Mouse (Mus musculus) lung, postnatal 10 days (tissue): ENCODE data around the gene Kcnd3.

Experiments used
- DNase-seq: peaks from one replicate; pipeline ENCODE4 v3.0.0; 2021

The Kcnd3 gene

DNA sequence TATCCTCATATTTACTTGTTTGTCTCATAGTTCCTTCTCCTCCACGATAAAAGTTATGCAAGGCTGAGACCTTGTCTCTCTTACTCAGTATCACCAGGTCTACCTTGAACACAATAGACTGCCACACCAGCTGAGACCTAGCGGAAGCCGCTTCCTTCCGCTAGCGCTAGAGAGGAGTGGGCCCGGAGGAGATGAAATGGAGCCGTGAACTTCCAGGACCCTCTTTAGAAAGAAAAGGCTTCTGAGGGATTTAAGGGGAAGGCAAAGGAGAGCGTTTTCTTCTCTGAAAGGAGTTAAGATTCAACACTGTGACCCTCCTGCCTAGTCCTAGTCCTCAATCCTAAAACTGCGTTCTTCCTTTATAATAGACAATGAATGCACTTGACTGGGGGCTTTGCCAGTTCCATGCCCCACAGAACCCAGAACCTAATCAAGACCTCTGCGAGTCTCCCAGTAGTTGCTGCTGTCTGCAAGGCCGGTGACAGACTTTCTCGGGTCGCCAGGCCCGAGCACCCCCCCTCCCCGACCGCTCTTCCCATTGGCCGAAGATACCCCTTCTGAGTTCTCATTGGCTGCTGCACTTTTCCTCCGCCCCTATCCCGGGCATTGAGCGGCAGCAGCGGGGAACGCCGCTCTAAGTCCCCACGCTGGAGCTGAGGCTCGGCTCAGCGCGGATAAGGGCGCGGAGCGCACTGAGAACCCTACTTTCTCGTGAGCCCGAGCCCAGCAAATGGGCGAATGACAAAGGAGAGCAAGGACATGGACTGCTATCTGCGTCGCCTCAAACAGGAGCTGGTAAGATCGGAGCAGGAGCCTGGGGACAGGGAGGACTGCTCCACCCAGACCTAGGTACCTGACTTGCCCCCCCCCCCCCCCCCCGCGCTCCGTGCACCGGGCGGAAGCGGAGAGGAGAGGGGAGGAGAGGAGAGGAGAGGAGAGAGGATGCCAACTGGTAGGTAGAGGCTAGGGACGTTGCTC is 252.2 kb downstream of the Kcnd3 start, which contains the start of gene Inka2:
Gene Inka2 (plus strand): TSS at position 569 of the 978 bp plus-strand sequence.
- peak; percentile 89 for DNase-seq

DNA sequence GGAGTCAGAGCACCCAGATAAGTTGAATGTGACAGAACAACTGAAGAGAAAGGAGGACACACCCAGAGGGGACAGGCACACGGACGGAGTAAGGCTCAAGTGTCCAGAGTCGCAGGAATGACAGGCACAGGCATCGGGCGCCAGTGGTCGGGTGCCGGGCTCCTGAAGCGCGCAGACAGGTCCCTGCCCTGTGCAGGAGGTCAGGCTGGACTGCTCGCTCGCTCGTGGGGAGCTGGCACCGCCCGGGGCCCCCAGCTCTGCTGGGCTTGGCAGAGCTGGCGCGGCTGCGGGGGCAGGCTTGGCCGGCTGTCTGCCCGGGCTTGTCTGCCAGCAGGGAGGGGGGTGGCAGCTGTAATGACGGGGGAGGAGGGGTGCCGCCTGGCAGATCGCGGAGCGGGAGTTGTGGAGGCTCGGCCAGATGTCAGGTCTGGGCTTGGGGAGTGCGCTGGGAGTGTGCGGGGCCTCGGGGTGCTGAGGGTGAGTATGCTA is 253.0 kb downstream of the Kcnd3 start:
- DNase-seq, result peak; percentile 62

DNA sequence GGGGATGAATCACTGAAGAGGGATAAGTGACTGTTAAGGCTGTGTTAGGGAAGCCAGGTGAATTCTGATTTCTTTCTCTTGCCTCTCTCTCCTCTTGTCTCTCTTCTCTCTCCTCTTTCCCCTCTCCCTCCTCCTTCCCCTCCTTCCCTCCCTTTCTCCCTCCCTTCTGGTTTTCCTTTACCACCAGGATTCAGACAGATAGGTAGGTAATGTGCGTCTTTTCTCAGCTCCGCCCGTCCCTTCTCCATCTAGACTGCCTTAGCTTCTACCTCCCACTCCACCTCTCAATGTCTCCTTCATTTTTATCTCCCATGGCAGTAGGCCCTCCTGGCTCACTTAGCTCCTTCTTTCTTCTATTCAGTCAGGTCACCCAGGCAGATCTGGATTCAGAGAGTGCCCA is 253.4 kb downstream of the Kcnd3 start:
- DNase-seq, result no peak

DNA sequence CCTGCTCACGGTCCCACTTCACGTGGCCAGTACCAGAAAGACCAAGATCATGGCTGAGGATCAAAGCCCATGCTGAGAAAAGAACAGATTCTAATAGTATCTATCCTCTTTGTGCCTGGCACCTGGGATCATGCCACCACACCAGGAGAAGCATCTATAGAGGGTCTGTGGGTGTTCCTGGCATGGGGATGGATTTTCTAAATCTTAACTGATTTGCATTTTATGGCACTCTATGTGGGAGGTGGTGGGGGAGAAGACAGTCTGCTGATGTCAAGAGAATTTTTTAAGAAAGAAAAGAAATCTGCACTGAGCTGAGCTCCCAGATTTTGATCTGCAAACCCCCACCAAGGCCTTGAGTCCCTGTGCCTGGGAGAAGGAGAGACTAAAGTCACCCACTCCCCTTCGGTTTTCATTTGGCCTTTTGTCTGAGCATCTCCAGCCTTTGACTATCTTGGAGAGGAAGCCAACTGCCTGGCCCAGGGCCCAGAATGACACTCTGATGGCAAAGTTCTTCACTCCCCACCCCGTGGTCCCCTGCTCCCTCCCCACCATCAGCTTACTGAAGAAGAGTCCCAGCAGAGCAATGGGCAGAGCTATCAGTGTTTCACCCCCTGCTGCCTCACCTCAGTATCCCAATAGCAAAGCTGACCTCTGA is 254.4 kb downstream of the Kcnd3 start:
- peak; percentile 78 for DNase-seq

DNA sequence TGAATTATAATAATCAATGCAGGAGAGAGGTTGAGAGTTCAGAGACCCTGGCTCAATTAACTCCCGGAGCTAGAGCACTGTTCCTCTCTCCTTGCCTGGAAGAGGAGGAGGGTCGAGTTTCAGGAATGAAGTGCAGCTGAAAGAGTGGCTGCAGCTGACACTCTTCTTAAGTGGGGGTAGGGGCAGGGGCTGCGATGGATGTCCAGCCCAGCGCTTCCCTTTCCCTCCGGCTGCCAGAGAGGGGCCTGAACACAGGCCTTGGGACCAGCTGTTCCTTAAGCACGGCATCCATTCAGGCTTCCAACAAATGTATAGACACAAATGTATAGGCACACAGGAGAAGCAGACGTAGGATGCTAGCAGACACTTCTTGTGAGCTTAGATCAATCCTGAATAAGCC is 255.5 kb downstream of the Kcnd3 start:
- DNase-seq, result no peak

DNA sequence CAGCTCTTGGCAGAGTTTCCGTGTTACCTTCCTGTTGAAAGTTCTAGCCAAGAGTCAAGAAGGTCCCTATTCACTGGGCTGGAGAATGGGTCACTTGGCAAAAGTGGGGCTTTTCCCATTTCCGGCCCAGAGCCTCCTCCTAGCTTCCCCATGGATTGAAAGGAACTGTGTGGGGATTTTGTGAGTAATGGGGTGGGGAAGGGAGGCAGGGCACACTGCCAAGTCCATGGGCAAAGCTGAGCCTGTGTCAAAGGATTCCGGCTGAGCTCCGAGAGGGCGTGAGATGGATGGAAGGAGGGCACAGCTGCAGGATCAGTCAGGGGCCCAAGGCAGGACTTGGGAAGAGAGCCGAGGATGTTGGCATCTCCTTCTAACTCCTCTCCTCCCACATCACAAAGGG is 258.1 kb downstream of the Kcnd3 start:
- peak; percentile 55 for DNase-seq

DNA sequence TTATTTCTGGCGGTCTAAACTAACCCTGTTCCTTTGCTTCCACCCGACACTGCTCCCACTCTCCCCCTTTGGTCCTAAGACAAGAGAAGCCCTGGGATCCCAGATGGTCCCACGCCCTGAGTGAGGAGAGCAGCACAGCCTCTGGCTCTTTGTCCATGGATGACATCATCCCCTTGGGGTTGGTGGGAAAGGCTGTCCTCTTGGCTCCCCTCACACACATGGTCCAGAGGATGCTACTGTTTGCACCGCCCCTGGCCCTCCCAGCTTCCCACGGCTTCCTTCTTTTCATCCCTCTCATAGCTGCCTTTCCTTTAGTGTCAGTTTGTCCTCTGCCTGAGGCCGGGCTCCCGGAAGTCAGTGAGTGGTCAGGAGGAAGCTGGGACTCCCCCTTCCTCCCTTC is 259.6 kb downstream of the Kcnd3 start:
- DNase-seq, result peak; percentile 68

DNA sequence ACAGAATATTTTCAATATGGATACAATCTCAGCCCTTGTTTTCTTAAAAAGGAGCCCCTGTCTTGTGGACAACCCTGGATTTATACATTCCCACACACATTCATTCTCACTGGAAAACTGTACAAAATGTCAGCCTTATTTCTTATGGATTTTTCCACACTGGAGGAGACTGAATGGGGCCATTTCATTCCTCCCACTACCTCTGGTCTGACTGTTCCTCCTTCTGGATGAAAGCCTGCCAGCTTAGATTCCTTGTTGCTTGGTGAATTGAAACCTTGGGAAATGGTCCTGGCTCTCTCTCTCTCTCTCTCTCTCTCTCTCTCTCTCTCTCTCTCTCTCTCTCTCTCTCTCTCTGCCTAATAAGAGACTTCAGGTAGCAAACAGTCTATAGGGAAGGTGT is 260.7 kb downstream of the Kcnd3 start:
- DNase-seq, result no peak

DNA sequence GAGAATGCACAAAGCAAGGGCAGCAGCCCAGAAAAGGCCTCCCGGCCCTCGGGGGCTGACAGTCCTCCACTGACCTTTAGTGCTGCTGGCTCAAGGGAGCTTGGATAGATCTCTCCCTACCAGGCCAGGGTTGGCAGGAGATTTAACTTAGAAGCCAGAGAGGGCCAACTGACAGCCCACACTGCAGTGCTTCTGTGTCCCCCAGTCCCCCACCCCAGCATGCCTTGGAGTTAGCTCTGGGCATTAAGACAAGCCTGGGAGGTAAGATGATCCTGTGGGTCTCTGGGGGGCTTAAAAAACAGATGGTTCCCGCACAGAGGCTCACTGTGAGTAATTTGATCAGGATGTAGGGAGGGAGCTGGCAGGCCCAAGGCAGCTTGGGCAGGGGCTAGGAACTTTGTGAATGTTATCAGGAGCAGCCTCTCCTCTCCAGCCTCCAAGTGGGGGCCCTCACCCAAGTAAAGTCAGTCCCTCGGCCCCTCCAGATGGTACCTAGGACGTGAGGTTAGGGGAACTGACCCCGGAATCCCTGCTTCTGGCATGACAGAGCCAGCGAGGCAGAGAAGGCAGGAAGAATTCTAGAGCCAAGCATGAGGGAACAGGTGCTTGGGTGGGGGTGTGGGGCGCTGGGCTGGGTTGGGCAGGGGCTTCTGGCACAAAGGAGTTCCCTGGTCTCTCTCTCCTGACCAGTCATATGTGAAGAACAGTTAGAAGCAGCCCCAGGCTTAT is 262.1 kb downstream of the Kcnd3 start:
- DNase-seq, result no peak

DNA sequence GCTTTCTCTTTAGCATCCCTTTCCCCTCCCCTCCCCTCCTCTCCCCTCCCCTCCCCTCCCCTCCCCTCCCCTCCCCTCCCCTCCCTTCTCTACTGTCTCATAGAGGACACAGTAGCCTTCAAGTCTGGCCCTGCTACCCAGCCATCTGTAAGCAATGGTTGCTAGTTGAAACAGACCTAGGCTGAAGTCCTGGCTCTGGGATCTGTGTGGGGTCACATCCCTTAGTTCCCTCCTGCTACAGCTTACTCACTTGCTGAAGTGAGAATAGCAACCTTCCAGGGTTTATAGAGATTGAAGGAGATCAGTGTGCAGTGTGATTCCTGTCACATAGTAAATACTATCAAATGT is 262.7 kb downstream of the Kcnd3 start:
- DNase-seq, result no peak

DNA sequence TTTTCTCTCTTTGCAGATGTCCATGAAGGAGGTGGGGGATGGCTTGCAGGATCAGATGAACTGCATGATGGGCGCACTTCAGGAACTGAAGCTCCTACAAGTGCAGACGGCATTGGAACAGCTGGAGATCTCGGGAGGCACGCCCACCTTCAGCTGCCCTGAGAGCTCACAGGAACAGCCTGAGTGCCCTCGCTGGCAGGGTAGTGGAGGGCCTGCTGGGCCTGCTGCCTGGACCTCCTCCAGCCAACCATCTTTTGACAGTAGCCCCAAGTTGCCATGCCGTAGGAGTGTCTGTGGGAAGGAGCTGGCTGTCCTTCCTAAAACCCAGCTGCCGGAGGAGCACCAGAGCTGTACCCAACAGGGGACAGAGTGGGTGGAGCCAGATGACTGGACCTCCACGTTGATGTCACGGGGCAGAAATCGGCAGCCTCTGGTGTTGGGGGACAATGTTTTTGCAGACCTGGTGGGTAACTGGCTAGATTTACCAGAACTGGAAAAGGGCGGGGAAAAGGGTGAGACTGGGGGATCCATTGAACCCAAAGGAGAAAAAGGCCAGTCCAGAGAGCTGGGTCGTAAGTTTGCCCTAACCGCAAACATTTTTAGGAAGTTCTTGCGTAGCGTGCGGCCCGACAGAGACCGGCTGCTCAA is 264.3 kb downstream of the Kcnd3 start:
- no peak for DNase-seq

DNA sequence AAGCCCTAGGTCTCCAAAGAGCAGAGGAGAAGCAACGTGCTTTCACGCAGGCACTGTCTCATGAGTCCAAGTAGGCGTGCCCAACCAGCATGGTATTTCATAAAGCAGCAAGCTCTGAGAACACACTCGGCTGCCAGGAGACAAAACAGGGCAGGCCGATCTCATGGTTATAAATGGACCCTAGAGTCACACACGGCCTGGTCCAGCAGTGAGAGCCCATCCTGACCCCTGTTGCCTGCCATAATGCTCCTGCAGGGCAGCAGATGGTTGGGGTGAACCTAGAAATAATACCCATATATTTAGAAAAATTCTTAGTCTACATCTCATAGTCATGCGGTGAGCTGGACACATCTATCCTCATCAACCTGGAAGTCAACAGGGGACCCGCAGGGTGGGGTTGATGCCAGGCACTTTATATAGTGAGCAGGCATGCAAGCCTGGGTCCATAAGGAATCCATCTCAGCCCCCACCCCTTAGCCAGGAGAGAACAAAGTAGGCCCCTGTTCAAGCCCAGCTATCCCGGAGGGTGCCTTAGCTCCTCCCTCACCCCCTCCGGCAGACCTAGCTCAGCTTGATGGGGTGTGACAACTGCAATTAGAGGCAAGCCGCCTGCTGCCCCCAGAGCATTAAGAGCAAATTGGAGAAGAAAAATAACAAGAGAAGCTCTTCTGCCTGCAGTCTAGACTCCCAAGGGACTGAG is 265.9 kb downstream of the Kcnd3 start:
- DNase-seq, result no peak

DNA sequence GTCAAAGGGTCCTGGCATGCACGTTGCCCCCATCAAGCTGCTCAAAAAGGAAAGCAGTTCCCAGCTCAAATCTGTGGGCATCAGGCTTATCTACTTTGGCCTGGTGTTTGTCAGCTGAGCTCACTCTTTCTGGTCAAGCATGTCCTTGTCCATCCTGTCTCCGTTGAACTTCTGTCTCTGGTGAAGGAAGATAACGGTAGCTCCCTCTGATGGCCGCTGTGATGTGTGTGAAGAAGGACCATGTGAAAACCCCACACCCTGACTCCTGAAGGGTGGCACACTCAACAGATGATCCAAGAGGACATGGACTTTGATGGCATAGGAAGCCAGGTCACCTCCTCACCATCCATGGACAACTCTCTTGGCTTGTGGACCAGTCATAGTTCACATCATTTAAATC is 266.6 kb downstream of the Kcnd3 start:
- no peak for DNase-seq

DNA sequence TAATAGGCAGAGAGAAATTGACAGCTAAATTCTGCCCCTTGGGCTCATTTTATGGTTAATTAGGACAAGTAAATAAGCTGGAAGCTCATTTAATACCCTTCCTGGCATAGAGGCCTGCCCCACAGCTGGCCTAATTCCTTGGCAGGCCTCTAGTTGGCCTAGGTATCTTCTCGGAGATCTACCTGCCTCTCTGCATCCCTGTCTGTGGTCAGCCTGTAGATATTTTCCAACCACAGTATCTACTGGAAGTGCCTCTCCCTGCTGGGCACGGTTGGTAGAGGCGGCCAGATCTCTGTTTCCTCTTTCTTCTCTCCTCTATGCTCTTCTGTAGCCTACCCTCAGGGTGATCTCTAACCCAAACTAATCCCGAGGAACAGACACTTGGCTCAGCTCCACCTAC is 267.8 kb downstream of the Kcnd3 start:
- no peak for DNase-seq

DNA sequence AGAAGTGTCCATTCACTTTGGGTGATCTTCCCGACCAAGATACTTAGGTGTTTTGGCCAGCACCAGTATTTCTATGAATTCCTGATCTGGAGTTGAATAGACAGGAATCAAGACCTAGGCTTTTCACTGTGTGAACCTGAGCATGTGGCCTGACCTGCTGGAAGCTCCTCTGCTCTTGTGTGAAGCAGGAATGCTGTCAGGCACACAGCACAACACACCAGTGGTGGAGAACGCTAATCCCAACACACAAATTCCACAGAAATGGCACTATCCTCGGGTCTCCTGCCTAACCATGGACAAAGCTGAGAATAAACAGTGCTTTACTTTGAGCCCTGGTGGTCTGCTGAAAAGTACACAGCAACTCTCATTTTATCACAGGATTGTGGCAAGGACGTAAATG is 268.4 kb downstream of the Kcnd3 start:
- DNase-seq, result no peak

DNA sequence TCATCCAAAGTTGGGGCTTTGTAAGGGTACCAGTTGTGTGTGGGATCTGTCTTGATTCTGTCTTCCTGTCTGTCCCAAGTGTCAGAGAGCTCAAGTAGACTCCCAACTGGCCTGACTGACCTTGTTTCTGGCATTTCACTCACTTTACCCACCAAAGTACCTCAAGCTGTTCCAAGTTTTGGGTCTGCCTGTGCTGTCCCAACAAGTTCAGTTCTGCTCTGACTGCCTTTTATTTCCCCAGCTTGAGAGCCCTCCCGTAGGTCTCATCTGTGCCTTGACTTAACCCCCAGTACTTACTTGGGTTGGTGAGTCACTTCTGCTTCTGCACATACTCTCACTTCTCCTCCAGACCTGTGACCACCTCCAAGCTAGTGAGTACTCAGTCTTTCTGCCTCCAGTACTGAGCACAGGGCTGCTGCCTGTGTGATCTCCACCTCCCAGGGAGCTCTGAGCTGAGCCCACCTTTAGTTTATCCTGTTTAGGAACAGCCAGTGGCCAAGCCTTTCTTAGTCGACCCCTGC is 269.6 kb downstream of the Kcnd3 start:
- DNase-seq, result no peak

DNA sequence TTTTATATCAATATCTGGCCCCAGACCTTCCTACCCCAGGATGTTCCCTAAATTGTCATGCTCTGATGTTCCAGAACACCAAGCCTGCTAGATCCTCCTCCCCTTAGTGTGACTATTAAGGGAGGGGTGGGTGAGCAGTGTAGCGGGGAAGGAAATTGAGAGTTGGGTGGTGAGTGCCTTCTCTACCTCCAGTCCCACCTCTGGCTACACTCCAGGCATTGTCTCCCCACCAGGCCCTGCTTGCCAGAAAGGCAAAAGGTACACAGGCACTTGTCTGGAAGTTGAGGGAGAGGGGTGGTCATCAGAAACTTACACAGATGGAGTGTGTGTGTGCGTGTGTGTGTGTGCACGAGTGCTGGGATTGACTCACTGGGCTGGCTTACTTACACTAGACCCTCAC is 270.4 kb downstream of the Kcnd3 start:
- no peak for DNase-seq
